Mouse (Mus musculus) gastrocnemius, postnatal 25 days (tissue): ENCODE results near the gene Bpi. TPM values are rescaled to one million over a fixed set of nuclear protein-coding genes. Genes with fewer than 3 reads are reported as not detected.

Experiments used
- DNase-seq: peaks from one replicate; pipeline ENCODE4 v3.0.0; 2022
- total RNA-seq, 2 experiments: library from RNA; stranded (reverse); gene quantifications; 1 replicate in 1 of 2; 2 replicates in 1 of 2; pipeline ENCODE4 v1.2.3; 2021

Gene Bpi
- total RNA-seq, 2 experiments from 2014 or later, result not detected

DNA sequence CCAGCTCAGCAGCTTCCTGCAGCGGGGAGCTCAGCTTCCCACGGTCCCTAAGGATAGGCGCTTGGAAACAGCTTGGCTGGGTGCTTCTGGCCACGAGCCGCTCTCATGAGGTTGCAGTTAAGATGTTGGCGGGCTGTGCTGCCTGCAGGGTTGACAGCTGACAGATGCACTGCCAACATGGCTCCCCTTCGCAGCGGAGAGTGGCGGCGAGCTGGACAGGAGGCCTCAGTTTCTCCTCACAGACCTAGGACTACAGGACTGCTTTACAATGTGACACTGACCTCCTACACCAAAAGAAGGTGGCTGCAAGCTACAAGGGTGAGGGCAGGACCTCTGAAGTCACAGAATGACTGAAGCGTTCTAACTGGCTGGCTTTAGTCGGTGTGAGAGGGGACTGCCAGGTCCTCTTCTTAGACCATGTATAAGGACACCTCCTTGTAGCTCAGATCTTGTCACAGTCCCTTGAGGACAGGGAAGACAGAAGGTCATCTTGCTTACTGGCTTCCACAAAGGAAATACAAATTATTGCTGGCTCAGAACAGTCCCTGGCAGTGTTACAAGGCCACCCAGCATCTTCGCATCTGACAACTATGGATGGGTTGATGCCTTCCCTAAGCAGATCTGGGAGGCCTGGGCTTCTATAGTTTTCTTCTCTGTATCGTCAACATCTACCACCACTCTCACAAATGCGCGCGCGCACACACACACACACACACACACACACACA is 15.6 kb upstream of the Bpi start:
- DNase-seq, result peak; percentile 57

DNA sequence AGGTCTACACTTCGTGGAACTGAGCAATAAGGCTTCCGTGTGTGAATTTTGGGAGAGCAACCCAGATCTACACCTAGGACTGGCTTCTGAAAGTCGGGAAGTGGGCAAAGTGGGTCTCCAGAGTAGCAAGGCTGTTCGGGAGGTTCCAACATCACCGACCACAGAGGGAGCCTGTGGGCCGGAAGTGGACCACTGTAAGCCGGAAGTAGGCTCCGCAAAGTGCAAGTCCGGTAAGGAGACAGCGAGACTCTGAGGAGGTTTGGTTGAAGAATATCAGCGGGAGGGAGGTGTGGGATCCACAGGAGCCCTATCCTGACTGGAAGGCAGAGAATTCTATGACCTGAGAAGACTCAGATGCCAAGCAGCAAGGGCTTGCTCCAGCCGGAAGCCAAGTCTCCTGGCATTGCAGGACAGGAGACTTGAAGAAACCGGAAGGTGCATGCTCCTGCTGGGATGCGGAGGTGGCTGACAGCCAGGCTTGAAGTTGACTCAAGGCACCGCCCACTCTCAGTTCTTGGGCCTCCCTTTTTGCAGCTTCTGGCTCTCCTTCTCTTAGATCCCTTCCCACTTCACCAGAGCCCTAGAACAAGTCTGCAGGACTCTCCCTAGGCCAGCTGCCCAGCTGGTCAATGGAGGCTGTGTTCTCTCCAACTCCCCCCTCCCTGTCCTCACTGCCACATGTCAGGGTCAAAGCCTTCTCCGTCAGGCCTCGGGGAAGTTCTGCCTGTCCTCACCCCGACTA is 14.6 kb upstream of the Bpi start:
- DNase-seq, result peak; percentile 68

GRCm38 (mm10) chr2:158245072-158245817 is 12.6 kb upstream of the Bpi start:
- DNase-seq, result no peak

- DNase-seq, result no peak
Observed at GRCm38 (mm10) chr2:158247852-158248251, 10.0 kb upstream of the Bpi start.

GRCm38 (mm10) chr2:158248318-158248717 is 9.6 kb upstream of the Bpi start:
- DNase-seq, result peak; percentile 63

DNA sequence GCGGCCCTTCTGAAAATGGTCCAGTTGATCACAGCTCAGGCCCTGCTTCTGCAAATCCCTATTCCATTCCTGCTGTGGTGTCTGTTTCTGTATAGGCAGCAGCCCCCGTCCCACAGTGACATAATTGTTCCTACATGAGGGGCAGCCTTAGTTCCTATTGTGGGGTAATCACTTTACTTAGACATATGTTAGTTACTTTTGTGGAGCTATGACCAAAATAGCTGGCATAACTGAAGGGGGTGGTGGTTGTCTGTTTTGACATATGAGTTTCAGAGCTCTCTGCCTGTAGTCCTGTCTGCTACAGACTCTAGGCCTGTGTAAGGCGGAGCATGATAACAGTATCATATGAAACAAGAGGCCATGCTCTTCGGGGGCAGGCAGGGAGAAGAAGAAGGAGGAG is 7.3 kb upstream of the Bpi start:
- DNase-seq, result no peak

DNA sequence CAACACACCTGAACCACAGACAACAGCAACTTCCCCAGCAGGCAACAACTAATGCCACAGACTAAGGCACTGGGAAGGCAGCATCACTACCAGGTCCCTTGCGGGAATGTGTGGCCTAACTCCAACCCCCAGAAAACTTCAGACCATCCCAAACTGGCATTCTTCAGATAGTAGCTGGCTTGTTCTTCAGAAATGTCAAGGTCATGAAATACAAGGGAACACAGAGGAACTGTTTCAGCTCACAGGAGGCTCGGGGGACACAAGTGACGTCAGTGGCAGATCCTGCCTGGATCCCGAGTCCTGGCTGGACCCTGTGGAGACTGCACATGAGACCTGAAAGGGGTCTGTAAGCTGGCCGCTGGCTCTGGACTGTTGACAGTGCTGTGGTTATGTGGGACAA is 4.1 kb upstream of the Bpi start:
- DNase-seq, result no peak

DNA sequence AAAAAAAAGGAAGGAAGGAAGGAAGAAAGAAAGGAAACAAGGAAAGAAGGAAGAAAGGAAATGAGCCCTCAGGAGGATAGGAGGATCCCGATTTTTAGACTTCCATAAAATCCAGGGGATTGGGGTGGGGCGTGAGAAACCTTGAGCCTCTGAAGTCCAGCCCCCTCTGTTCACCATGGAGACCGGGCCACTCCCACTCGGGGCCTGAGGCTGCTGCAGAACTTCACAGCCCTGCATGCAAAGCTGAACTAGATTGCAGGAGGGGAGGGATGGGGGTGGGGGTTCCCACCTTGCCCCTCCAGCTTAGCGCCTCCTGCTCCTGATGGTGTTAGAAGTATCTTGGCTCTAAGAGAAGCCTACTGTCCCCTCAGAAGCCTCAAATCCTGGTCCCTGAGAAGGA is 1.0 kb upstream of the Bpi start:
- peak; percentile 28 for DNase-seq

- peak; percentile 52 for DNase-seq
Observed at GRCm38 (mm10) chr2:158258781-158259180, 887 bp downstream of the Bpi start.

- DNase-seq, result no peak
Observed at GRCm38 (mm10) chr2:158259498-158259897, 1.6 kb downstream of the Bpi start.

DNA sequence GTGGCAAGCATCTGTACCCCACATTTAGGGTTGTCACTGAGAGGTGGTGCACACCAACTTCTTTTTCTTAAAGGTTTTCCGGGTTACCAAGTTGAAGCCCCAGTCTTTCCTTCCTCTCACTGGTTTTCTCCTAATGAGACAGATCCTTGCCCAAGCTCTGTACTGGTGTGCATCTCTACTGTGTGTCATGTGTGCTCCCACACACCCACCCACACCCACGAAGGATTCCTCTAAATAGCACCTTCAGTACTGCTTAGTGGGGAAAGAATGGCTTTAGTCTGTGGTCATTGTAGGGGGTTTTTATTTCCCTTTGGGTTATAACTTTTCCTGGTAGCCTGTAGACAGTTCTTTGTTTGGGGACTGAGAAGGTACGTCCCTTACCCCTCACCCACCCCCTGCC is 7.0 kb downstream of the Bpi start:
- no peak for DNase-seq

- no peak for DNase-seq
Observed at GRCm38 (mm10) chr2:158270017-158270416, 12.1 kb downstream of the Bpi start.

GRCm38 (mm10) chr2:158273646-158274045 is 15.8 kb downstream of the Bpi start:
- DNase-seq, result no peak

DNA sequence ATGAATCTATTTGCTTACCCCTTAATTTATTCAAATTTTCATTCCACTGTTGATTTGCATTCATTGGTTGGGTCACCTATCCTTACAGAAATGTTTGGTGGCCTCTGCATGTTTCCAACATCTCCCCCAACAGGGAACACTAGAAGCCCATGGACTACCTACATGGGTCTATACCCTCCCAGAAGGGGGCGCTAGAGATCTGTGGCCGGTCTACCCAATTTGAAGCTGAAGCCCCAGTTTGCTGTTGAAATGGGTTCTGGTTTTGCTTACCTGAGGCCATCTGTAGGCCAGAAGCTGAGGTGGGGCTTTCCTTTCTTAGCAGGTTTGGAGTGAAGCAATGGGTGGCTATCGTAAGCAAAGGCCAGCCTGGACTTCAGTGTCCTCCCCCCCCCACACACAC is 17.5 kb downstream of the Bpi start:
- no peak for DNase-seq

DNA sequence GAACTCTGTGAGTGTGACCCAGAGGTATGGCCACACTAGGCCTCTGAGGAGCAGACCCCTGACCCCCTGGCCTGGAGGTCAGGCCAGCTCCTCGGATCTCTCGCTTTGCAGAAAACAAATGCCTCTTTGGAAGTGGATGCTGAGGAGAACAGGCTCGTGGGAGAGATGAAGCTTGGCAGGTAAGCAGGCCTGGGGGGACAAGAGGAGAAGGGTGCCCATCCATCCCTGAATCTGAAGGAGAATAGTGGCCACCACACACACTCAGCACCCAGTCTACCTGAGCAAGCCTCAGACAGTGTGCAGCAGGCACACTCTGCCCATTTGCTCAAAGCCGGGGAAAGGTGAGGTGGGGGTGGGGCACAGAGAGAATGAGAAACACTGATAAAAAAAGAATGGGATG is 17.9 kb downstream of the Bpi start:
- no peak for DNase-seq

DNA sequence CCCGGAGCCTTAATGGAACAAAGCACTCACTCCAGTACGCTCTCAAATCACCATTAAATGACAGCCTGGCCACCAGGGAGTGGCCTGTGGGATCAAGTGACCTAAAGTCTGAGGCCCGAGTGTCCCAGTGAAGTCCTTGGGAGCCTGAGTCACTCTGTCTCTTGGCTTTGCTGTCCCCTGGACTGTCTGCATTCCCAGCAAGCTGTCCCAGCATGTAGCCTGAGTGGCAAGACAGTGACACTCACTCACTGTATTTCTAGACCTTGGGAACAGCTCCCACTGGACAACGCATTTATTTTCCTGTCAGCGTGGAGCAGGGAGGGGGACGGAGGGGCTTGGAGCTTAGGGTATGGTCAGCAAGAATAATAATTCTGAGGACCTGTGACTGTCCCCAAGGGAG is 18.6 kb downstream of the Bpi start:
- DNase-seq, result no peak

DNA sequence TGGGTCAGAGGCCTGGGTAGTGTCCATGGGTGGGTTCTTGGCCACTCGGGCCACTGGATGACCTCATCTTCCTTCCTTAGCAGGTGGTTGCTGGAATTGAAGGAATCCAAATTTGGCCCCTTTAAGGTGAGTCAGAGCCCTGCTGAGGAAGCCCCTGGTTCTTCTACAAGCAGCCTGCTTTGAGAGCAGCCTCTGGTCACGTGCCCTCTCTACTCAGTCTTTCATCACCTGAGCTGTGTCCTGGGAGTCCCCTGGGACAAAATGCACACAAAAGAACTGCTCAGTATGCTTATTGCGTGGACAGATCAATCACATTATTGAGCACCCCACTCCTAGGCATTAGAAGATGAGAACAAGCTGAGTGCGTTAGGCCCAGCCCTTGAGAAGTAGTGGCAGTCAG is 19.0 kb downstream of the Bpi start:
- DNase-seq, result no peak

DNA sequence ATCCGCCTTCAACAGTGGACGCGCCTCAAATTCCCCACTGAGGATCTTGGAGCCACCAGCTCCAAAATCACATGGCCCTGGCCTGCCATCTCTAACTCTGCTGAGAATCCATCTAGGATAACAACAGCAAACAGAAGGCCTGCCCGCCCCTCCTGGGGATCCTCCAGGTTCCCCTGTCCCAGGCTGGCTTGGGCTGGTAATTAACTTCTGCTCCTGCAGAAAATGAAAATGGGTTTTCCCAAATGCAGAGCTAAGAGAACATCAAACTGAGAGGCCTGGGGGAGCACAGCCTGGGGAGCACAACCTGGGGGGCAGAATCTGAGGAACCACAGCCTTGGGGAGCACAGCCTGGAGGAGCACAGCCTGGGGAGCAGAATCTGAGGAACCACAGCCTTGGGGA is 21.8 kb downstream of the Bpi start:
- DNase-seq, result no peak

GRCm38 (mm10) chr2:158281497-158282205 is 23.8 kb downstream of the Bpi start:
- no peak for DNase-seq

DNA sequence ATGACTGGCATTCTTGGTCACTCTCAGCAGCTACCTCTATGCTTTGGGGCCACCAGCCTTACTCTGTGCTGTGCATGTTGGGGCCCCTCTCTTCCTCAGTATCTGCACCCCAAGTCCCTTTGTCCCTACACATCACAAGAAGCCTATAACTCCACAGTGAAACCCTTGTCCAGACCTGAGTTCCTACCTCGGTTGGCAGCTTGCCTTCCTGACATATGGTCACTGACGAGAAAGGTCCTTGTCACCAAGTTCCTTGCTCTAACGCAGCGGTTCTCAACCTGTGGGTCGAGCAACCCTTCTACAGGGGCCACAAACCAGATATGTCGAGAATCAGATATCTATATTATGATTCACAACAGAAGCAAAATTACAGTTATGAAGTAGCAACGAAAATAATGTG is 25.2 kb downstream of the Bpi start:
- no peak for DNase-seq

GRCm38 (mm10) chr2:158283771-158284170 is 25.9 kb downstream of the Bpi start:
- no peak for DNase-seq

- no peak for DNase-seq
Observed at GRCm38 (mm10) chr2:158284571-158284970, 26.7 kb downstream of the Bpi start.

GRCm38 (mm10) chr2:158285655-158286054 is 27.8 kb downstream of the Bpi start:
- no peak for DNase-seq
